Mouse (Mus musculus): ENCODE results near the gene Fstl4. TPM values are rescaled to one million over a fixed set of nuclear protein-coding genes. Genes with fewer than 3 reads are reported as not detected.

Gene Fstl4
- polyA plus RNA-seq, 1 experiment from 2014 or later, result not detected

DNA sequence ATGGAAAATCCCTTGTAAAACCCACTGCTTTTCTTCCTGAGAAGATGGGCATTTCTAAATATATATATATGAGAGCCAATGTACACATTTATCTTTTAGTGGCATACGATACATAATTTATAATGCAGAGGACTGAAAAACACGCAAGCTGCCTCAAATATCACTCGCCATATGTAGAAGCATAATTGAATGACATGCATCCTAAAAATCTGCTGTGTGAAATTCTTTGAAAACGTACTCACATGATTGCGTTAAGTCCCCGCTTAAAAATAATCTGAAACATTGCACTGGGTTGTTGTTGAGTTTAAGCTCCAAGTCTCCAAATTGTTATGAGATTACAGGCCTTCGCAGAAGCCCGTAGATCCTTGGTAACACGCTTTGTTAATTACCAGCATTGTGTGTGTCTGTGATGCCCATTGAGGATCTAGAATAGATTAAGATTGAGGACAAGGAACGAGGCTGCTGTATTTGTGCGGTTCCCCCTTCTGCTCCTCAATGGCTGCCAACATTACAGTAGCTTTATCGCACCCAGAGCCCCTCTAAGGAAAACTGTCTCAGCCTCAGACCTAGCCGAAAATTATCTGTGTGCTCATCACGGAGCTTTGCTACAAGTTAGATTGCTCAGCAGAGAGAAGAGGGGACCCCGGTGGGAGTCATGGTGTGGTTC, 108.5 kb downstream of the Fstl4 start:
- ATAC-seq, result no peak
- no peak for DNase-seq (ENCODE audit: low read depth, low spot score)
- peaks cover 4% of the 10 kb centered on the region for H3K27me3 ChIP-seq
- ChIA-PET POLR2A (no interaction called here), CTCF (interaction anchor here (1.3 kb wide), 1 partner anchor 12 kb away, joined by 3 read pairs; no protein-coding TSS in a partner anchor)
- in situ Hi-C loops (cut with MboI; ENCODE audit: low pct_unique_long_range_greater_than_20kb), result no loop called here
- TF ChIP-seq CTCF (IDR thresholded peaks at IDR 0.05), result no peak

- no peak for ATAC-seq
- in situ Hi-C loops (cut with MboI; ENCODE audit: low pct_unique_long_range_greater_than_20kb), result no loop called here
- no peak for TF ChIP-seq CTCF (IDR thresholded peaks at IDR 0.05)
- CTCF ChIA-PET, result interaction anchor here (0.7 kb wide), 1 partner anchor 25 kb away, joined by 3 read pairs; no protein-coding TSS in a partner anchor
- POLR2A ChIA-PET, result no interaction called here
- DNase-seq (ENCODE audit: low read depth, low spot score), result no peak
- H3K27me3 ChIP-seq, result peaks cover 4% of the 10 kb centered on the region
Observed at GRCm38 (mm10) chr11:52875916-52876765, 111.7 kb downstream of the Fstl4 start.

- in situ Hi-C loops (cut with MboI; ENCODE audit: low pct_unique_long_range_greater_than_20kb), result no loop called here
- TF ChIP-seq CTCF (IDR thresholded peaks at IDR 0.05), result no peak
- DNase-seq (ENCODE audit: low read depth, low spot score), result no peak
- CTCF ChIA-PET, result no interaction called here
- POLR2A ChIA-PET, result no interaction called here
- no peak for ATAC-seq
- peaks cover 4% of the 10 kb centered on the region for H3K27me3 ChIP-seq
Observed at GRCm38 (mm10) chr11:52877662-52878061, 113.2 kb downstream of the Fstl4 start.

- in situ Hi-C loops (cut with MboI; ENCODE audit: low pct_unique_long_range_greater_than_20kb), result no loop called here
- TF ChIP-seq CTCF (IDR thresholded peaks at IDR 0.05), result no peak
- POLR2A ChIA-PET, result no interaction called here
- ATAC-seq (no peak), DNase-seq (ENCODE audit: low read depth, low spot score) (no peak)
- CTCF ChIA-PET, result no interaction called here
- H3K27me3 ChIP-seq, result peaks cover 4% of the 10 kb centered on the region
Observed at GRCm38 (mm10) chr11:52879958-52880357, 115.5 kb downstream of the Fstl4 start.

DNA sequence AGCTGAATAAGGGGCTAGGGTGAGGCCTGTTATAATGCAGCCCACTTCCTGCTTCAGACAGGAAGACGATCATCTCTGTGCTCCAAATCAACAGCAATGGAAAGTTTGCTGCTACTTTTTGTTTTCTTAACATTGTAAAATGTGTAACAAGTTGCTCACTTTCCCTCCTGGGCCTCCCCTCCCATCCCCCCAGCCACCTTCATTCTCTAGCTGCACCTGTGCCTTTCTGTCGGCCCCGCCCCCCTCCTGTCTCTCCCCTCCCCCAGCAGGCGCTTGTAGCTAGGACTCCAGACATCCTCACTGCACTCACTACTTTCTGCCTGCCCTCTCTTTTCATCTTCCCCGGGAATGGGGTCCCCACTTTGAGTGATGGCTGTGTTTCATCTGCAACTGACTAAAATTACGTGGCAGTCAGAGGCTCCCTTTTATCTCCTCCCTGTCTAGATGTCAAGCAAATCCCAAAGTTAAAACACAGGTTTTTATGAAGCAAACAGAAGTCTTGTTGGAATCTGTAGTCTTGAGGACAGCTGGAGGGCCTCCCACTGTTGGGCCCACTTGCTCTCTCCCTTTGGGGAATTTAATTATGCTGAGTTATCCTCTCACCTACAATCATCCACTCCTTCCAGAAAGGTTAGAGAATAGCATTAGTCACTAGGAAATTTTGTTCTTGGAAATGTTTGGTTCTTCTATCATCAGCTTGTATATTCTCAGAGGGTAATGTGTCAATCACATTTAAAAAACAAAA, 122.3 kb downstream of the Fstl4 start:
- DNase-seq (ENCODE audit: low read depth, low spot score), result no peak
- POLR2A ChIA-PET, result no interaction called here
- no peak for ATAC-seq
- no peak for TF ChIP-seq CTCF (IDR thresholded peaks at IDR 0.05)
- H3K27me3 ChIP-seq, result peaks cover 21% of the 10 kb centered on the region
- in situ Hi-C loops (cut with MboI; ENCODE audit: low pct_unique_long_range_greater_than_20kb), result no loop called here
- CTCF ChIA-PET, result interaction anchor here (0.8 kb wide), 1 partner anchor 126 kb away, joined by 3 read pairs; no protein-coding TSS in a partner anchor

GRCm38 (mm10) chr11:52888150-52888549, 123.7 kb downstream of the Fstl4 start:
- DNase-seq (ENCODE audit: low read depth, low spot score), result no peak
- no peak for TF ChIP-seq CTCF (IDR thresholded peaks at IDR 0.05)
- ChIA-PET POLR2A (no interaction called here), CTCF (no interaction called here)
- in situ Hi-C loops (cut with MboI; ENCODE audit: low pct_unique_long_range_greater_than_20kb), result no loop called here
- peaks cover 21% of the 10 kb centered on the region for H3K27me3 ChIP-seq
- no peak for ATAC-seq

GRCm38 (mm10) chr11:52889527-52889926, 125.1 kb downstream of the Fstl4 start:
- no peak for DNase-seq (ENCODE audit: low read depth, low spot score)
- no peak for TF ChIP-seq CTCF (IDR thresholded peaks at IDR 0.05)
- ATAC-seq, result no peak
- peaks cover 21% of the 10 kb centered on the region for H3K27me3 ChIP-seq
- POLR2A ChIA-PET, result no interaction called here
- CTCF ChIA-PET, result no interaction called here
- in situ Hi-C loops (cut with MboI; ENCODE audit: low pct_unique_long_range_greater_than_20kb), result no loop called here

DNA sequence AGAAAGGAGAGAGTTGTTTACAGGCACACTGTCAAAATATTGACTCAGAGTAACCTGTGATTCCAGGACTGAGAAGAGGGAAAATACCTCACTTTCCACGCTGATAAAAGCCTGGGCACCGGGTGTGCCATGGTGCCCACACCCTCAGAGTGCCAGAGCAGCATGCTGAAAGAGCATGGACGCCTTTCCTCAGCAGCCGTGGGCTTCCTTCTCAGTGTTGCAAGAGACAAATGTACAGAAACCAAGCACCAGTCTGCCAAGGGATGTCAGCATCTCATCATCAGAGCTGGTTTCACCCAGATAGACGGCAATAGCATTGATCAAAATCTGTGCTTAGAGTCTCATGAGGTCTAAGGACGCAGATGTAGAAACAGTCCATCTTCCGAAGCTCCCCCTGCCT, 125.7 kb downstream of the Fstl4 start:
- ChIA-PET CTCF (no interaction called here), POLR2A (no interaction called here)
- H3K27me3 ChIP-seq, result peaks cover 21% of the 10 kb centered on the region
- ATAC-seq, result no peak
- no peak for DNase-seq (ENCODE audit: low read depth, low spot score)
- in situ Hi-C loops (cut with MboI; ENCODE audit: low pct_unique_long_range_greater_than_20kb), result no loop called here
- TF ChIP-seq CTCF (IDR thresholded peaks at IDR 0.05), result no peak

- DNase-seq (ENCODE audit: low read depth, low spot score), result no peak
- H3K27me3 ChIP-seq, result peaks cover 17% of the 10 kb centered on the region
- ATAC-seq, result no peak
- ChIA-PET POLR2A (no interaction called here), CTCF (no interaction called here)
- TF ChIP-seq CTCF (IDR thresholded peaks at IDR 0.05), result no peak
- in situ Hi-C loops (cut with MboI; ENCODE audit: low pct_unique_long_range_greater_than_20kb), result no loop called here
Observed at GRCm38 (mm10) chr11:52904101-52904500, 139.7 kb downstream of the Fstl4 start.

DNA sequence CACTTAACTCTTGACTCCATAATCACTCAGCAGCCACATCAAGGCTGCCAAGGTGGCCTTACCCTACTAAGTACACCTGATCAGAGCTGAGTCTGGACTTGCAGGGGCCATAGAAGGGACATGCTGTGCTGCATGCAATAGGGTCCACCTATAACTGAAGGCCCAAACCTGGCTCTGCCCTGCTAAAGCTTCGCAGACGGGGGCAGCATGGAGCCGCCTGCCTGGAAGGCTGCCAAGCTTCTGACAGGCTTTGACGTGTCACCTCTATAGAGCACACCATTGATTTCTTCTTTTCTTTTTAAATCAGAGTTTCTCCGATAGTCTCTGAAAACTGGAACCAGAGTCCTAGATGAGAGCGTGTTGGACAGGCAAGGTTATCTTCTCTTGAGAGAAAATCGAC, 146.4 kb downstream of the Fstl4 start:
- peaks cover 11% of the 10 kb centered on the region for H3K27me3 ChIP-seq
- POLR2A ChIA-PET, result no interaction called here
- no peak for DNase-seq (ENCODE audit: low read depth, low spot score)
- TF ChIP-seq CTCF (IDR thresholded peaks at IDR 0.05), result no peak
- no peak for ATAC-seq
- CTCF ChIA-PET, result no interaction called here
- in situ Hi-C loops (cut with MboI; ENCODE audit: low pct_unique_long_range_greater_than_20kb), result no loop called here

DNA sequence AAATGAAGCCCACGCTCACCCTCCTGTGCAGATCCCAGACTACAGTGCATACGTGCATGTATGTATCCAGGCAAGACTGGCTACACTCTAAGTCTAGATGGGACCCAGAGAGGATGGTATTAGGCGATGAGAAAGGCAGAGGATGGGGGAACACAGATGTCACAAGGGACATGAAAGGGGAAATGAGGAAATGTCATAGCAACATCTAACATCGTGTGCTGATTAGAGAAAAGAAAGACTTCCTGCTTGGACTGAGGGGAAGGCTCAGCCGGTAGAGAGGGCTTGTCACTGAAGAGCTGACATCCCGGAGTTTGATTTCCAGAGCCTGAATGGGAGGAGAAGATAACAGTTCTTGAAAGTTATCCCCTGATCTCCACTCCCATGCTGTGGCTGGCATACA, 150.0 kb downstream of the Fstl4 start:
- POLR2A ChIA-PET, result no interaction called here
- no peak for DNase-seq (ENCODE audit: low read depth, low spot score)
- in situ Hi-C loops (cut with MboI; ENCODE audit: low pct_unique_long_range_greater_than_20kb), result no loop called here
- CTCF ChIA-PET, result no interaction called here
- H3K27me3 ChIP-seq, result peaks cover 3% of the 10 kb centered on the region
- ATAC-seq, result no peak
- no peak for TF ChIP-seq CTCF (IDR thresholded peaks at IDR 0.05)
